Mouse (Mus musculus) heart, embryonic 11.5 days (tissue): ENCODE data around the gene Musk. TPM values are rescaled to one million over a fixed set of nuclear protein-coding genes. Genes with fewer than 3 reads are reported as not detected.

ENCODE experiments used
- ATAC-seq: fragments of 200-750 bp; cut with Nextera tagmentation; replicated peaks from 2 replicates; pipeline ENCODE4 v1.8.0; 2017; ENCODE audit warnings: moderate library complexity; ENCODE audit not compliant: insufficient number of reproducible peaks, low FRiP score, low TSS enrichment
- H3K27ac ChIP-seq: fragments of 300-500 bp; sonication (generic); 2 replicates; pipeline ENCODE4 v1.5.1; 2014; ENCODE audit warnings: mild to moderate bottlenecking, low read depth, low read length
- H3K27me3 ChIP-seq: fragments of 300-500 bp; sonication (generic); 2 replicates; pipeline ENCODE4 v1.6.1; 2014; ENCODE audit warnings: mild to moderate bottlenecking, low read length, mixed read lengths; ENCODE audit not compliant: control insufficient read depth, insufficient read depth
- H3K36me3 ChIP-seq: fragments of 300-500 bp; sonication (generic); 2 replicates; pipeline ENCODE4 v1.6.1; 2014; ENCODE audit warnings: mild to moderate bottlenecking, low read length, moderate library complexity, mixed read lengths; ENCODE audit not compliant: control insufficient read depth, insufficient read depth
- H3K4me1 ChIP-seq: fragments of 300-500 bp; sonication (generic); 2 replicates; pipeline ENCODE4 v1.6.1; 2014; ENCODE audit warnings: low read length; ENCODE audit not compliant: control insufficient read depth, insufficient read depth
- H3K4me2 ChIP-seq: fragments of 300-500 bp; sonication (generic); 2 replicates; pipeline ENCODE4 v1.6.1; 2014; ENCODE audit warnings: mild to moderate bottlenecking, moderate library complexity
- H3K4me3 ChIP-seq: fragments of 300-500 bp; sonication (generic); 2 replicates; pipeline ENCODE4 v1.5.1; 2014; ENCODE audit warnings: low read depth, low read length
- H3K9ac ChIP-seq: fragments of 300-500 bp; sonication (generic); 2 replicates; pipeline ENCODE4 v1.6.1; 2014; ENCODE audit warnings: mild to moderate bottlenecking, low read depth, low read length, moderate library complexity
- H3K9me3 ChIP-seq: fragments of 300-500 bp; sonication (generic); replicated peaks from 2 replicates; pipeline ENCODE4 v1.6.1; 2016; ENCODE audit warnings: low read length; ENCODE audit not compliant: control insufficient read depth
- WGBS: fragments of 180-500 bp; shearing (Covaris S2); extraction: QIAGEN DNeasy Blood & Tissue Kit; methylation state at CpG from one replicate; pipeline ENCODE4 v1.1.7; 2014; ENCODE audit not compliant: insufficient replicate concordance; 5-methylcytosine and 5-hydroxymethylcytosine counted together
- polyA plus RNA-seq: library from polyadenylated mRNA; unstranded; fragments of >200 nt; fragmentation: Nextera tagmentation; extraction: Ambion mirVana; gene quantifications from 2 replicates; pipeline ENCODE4 v1.2.1, GENCODE M21; 2014

Musk gene
- polyA plus RNA-seq, 1 experiment from 2014 or later: not detected

DNA sequence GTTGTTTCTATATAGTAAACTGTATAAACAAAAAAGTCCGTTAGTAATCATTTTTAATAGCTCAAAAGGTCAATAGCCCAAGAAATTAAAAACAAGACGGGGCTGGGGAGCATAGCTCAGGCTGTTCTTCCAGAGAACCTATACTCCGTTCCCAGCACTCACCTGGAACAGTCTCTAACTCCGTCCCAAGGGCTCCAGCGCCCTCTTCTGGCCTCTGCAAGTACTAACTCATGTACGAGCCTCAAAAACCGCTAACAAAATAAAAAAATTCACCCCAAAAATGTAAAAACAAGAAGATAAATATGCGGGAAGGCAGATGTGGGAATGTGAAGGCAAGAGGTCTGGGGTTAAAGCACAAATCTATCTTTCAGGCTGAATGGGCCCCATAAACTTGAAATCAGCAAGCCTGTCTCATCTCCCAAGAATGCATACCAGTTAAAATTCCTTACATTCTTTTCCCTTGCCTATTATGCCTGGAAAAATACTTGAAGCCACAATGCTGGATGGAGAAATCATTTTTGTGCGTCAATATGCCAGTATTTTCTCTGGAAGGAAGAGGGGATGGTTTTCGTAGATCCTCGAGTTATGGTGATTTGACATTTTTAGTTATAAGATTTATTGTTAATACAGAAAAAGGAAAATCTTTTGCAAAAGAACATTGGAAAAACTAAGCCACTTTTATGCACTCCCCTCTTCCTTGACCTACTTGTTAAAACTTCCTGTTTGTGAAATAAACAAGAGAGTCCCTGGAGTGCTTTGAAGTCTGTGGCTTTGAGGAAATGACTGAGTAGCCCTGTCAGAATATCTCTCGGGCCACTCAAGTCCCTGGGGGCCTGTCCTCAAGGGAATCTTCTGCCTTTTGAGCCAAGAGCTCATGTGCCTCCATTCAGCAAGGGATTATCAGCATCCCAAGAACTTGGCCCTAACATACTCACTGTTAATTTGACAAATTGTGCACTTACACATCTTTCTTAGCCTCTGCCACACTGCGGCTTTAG is 127.7 kb downstream of the Musk start:
- ATAC-seq: no peak
- Histone ChIP-seq H3K4me3 (no peak overlapping the region), H3K4me1 (no peaks in the 10 kb centered on the region), H3K9ac (no peak overlapping the region), H3K36me3 (no peaks in the 10 kb centered on the region), H3K9me3 (no peaks in the 10 kb centered on the region), H3K27me3 (no peaks in the 10 kb centered on the region), H3K4me2 (no peak overlapping the region), H3K27ac (no peak overlapping the region)
- WGBS: 68% methylated on average over 13 of the region's 13 CpGs

DNA sequence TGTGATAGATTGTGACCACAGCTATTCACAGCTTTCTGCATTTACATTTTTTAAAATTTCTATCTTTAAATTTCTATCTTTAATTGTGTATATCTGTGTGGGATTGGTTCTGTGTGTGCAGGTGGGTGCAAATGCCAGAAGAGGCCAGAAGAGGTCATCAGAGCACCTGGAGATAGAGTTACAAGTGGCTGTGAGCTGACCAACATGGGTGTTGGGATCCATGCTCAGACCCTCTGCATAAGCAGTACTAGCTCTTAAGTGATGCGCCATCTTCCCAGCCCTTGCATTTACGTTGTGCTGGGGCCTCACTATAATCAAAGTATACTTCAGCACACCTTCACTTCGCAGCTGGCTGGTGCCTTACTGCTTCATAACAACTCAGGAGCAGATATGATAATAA is 129.8 kb downstream of the Musk start:
- Histone ChIP-seq H3K36me3 (no peaks in the 10 kb centered on the region), H3K9ac (no peak overlapping the region), H3K4me3 (no peak overlapping the region), H3K27ac (no peak overlapping the region), H3K9me3 (no peaks in the 10 kb centered on the region), H3K4me1 (no peaks in the 10 kb centered on the region), H3K4me2 (no peak overlapping the region), H3K27me3 (no peaks in the 10 kb centered on the region)
- WGBS: 88% methylated on average over 3 of the region's 3 CpGs
- ATAC-seq: no peak

DNA sequence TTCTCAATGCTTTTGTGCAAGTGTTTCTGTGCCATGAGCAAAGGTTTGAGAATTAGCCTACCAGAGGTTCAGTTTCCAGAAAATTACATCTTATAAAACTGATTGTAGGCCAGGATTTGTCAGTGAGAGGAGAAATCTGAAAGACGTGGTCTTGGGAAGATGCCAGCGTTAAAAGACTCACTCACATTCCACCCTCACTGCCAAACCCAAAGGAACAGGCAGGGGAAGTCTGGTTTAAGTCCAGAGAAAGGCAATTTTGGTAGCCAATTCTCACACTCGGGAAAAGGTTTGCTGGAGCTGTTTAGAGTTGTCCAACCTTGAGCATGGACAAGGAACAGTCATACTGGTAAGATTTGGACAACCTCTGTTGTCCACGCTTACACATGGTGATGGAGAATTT is 131.6 kb downstream of the Musk start:
- Histone ChIP-seq H3K4me2 (no peak overlapping the region), H3K9me3 (0 out of 2 replicates have a peak, but pooled peaks cover 2% of the 10 kb centered on the region), H3K27me3 (no peaks in the 10 kb centered on the region), H3K9ac (no peak overlapping the region), H3K4me1 (no peaks in the 10 kb centered on the region), H3K27ac (no peak overlapping the region), H3K4me3 (no peak overlapping the region), H3K36me3 (no peaks in the 10 kb centered on the region)
- ATAC-seq: no peak
- 66% methylated on average over 4 of the region's 4 CpGs for WGBS

DNA sequence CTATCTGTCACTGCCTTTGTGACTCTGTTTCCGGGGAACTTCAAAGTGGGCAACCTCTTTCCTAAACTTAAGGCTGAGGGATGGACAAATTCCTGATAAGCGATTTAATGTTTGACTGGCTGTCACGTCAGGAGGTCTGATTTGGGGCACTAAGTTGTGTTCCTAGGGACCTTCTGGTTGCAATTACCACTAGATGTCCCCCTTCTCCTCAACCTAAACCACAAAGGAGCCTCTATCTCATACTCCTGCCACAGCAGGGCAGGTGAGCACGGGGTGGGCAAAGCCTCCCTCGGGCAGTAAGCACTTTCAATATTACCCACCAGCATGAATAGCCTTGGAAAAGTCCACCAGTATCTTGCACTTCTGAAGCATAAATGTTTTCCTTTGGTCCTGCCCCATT is 133.5 kb downstream of the Musk start:
- Histone ChIP-seq H3K9ac (no peak overlapping the region), H3K27me3 (no peaks in the 10 kb centered on the region), H3K27ac (no peak overlapping the region), H3K4me1 (no peaks in the 10 kb centered on the region), H3K9me3 (0 out of 2 replicates have a peak, but pooled peaks cover 2% of the 10 kb centered on the region), H3K4me3 (no peak overlapping the region), H3K4me2 (no peak overlapping the region), H3K36me3 (no peaks in the 10 kb centered on the region)
- WGBS: 24% methylated on average over 5 of the region's 5 CpGs
- no peak for ATAC-seq

DNA sequence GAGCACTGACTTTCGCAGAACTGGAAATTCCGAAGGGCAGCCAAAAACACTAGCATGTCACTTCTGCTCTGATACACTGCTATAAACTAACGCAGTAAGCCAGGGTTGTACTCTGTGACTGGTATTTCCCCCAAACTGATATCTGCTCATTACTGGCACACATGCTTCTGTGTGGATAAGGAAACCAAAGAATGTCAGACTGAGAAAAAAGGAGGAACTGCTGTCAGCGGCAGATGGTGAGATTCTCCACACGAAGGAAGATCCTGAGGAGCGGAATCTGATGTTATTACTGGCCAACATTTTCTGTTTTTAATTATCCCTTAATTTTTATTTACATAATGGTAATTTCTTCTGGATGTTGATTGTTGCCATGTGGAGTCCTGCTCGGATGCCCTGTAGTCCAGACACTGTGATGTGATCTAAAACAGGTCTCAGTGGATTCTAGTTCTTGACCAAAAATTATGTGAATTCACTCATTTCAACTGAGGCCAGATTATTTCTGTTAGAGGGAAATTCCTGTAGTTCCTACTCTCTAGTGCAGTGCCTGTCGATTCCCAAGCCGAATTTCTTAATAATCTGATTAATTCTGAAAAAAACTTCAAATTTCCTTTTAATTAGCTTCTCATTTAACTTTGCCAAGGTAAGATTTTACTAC is 137.6 kb downstream of the Musk start:
- Histone ChIP-seq H3K9ac (no peak overlapping the region), H3K4me1 (no peaks in the 10 kb centered on the region), H3K27me3 (no peaks in the 10 kb centered on the region), H3K4me2 (no peak overlapping the region; the same call in 1 of the 2 replicates), H3K36me3 (no peaks in the 10 kb centered on the region), H3K9me3 (0 out of 2 replicates have a peak, but pooled peaks cover 2% of the 10 kb centered on the region), H3K27ac (no peak overlapping the region), H3K4me3 (no peak overlapping the region)
- ATAC-seq: no peak
- WGBS: 40% methylated on average over 9 of the region's 9 CpGs

Other genes starting within 250 kb of the Musk start
- 2.1 and 2.4 TPM in 2 replicates for gene Svep1, start 79.1 kb upstream of the Musk start, polyA plus RNA-seq